In the genomic region with DNA sequence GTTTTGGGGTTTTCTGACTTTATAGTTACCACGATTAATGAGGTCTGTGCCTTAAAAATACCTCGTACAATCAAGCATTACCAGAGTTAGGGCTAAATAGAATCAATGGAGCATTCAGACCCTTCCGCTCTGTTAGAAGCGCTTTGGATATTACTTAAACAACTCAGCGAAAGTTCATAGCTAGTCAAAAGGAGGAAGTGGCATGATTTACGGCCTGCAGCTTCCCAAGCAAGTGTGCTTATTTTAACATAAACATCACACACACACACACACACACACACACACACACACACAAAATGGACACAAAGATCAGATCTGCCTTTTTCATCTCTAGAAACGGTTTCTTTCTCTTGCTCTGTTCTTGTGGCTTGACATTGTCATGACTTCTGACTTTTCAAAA, we compare ENCODE assay signal across 24 mouse cellular contexts. TPM values are rescaled to one million over a fixed set of nuclear protein-coding genes. Genes with fewer than 3 reads are reported as not detected.
A peak's percentile ranks its signal among the peaks of the same experiment; 100 is the strongest.
DNase-seq lines count a peak whose midpoint lies in the region; ATAC-seq and TF ChIP-seq lines count a peak whose summit lies in the region.
"Had no signal": no experiment of that assay in that cellular context is flagged by ENCODE, and none has a peak within 500 bp of the region (broad histone marks: within the 10 kb centered on the region; RNA-seq: fewer than 3 reads in every experiment).

No protein-coding gene starts in this region.

- no peaks in the 10 kb centered on the region for H3K9me3 ChIP-seq in kidney, embryonic 16.5 days (ENCODE audit: low read length)
- no peaks in the 10 kb centered on the region for H3K9me3 ChIP-seq in kidney, postnatal 0 days (replicated peaks; ENCODE audit: low read length)
- no peaks in the 10 kb centered on the region for H3K9me3 ChIP-seq in midbrain, embryonic 16.5 days (replicated peaks; ENCODE audit: control insufficient read depth, low read length, poor library complexity, severe bottlenecking)
- H3K9me3 ChIP-seq: embryonic facial prominence, embryonic 15.5 days; forebrain, embryonic 10.5 days; midbrain, embryonic 12.5 days; neural tube, embryonic 13.5 days had no signal

- TF ChIP-seq CTCF in kidney, postnatal 0 days (IDR thresholded peaks at IDR 0.05; ENCODE audit: low read depth): no peak

- no peaks in the 10 kb centered on the region for H3K36me3 ChIP-seq in kidney, embryonic 16.5 days (ENCODE audit: insufficient read depth, low read length)
- H3K36me3 ChIP-seq in kidney, postnatal 0 days (ENCODE audit: insufficient read depth, low read length): no peaks in the 10 kb centered on the region
- no peaks in the 10 kb centered on the region for H3K36me3 ChIP-seq in midbrain, embryonic 16.5 days (ENCODE audit: control insufficient read depth, insufficient read depth, low read length)
- H3K36me3 ChIP-seq: embryonic facial prominence, embryonic 15.5 days; forebrain, embryonic 10.5 days; midbrain, embryonic 12.5 days; neural tube, embryonic 13.5 days had no signal

- peak overlapping the region; percentile 16; the same call in 1 of the 2 replicates for H3K4me2 ChIP-seq in kidney, embryonic 16.5 days (replicated peaks; ENCODE audit: low read depth, low read length)
- no peak overlapping the region for H3K4me2 ChIP-seq in kidney, postnatal 0 days (ENCODE audit: low read length)
- H3K4me2 ChIP-seq in midbrain, embryonic 16.5 days (ENCODE audit: low read length): no peak overlapping the region
- H3K4me2 ChIP-seq: embryonic facial prominence, embryonic 15.5 days; heart, embryonic 11.5 days; liver, embryonic 11.5 days; midbrain, embryonic 12.5 days; neural tube, embryonic 13.5 days had no signal

- WGBS in kidney, embryonic 16.5 days: 26% methylated on average over 7 of the region's 7 CpGs
- 25% methylated on average over 7 of the region's 7 CpGs for WGBS in kidney, postnatal 0 days
- WGBS in midbrain, embryonic 16.5 days: 72% methylated on average over 7 of the region's 7 CpGs

- ATAC-seq in kidney, embryonic 16.5 days (ENCODE audit: low FRiP score, low TSS enrichment): peak; percentile 54; the same call in 1 of the 2 replicates
- no peak for ATAC-seq in kidney, postnatal 0 days (replicated peaks; ENCODE audit: low FRiP score, low read depth)
- no peak for ATAC-seq in midbrain, embryonic 16.5 days
- ATAC-seq: hindbrain, embryonic 16.5 days; intestine, embryonic 16.5 days had no signal

- no peak for DNase-seq in kidney, adult 8-10 months
- peak; percentile 62 for DNase-seq in kidney, postnatal 0 days (ENCODE audit: low spot score)
- peak; percentile 35 for DNase-seq in kidney, postnatal 4 days
- peak; percentile 68 for DNase-seq in lung, postnatal 36 days
- no peak for DNase-seq in left cerebral cortex, postnatal 10 days (ENCODE audit: extremely low spot score in 1 of 2, low spot score in 2 of 2)
- no peak for DNase-seq in adrenal gland, adult (ENCODE audit: inconsistent age in 2 of 2, low spot score in 1 of 2)
- DNase-seq: adrenal gland, adult 8-10 months; cerebellum, adult 9-10 months; heart, postnatal 14 days; layer of hippocampus, adult 9-11 months; right cerebral cortex, postnatal 14 days; spleen, adult 18-20 months had no signal

- intact Hi-C loops in left cerebral cortex, postnatal 10 days (cut with DNase I): no loop called here

- H3K27me3 ChIP-seq in kidney, embryonic 16.5 days (ENCODE audit: insufficient read depth, low read length): no peaks in the 10 kb centered on the region
- H3K27me3 ChIP-seq in kidney, postnatal 0 days (ENCODE audit: insufficient read depth, low read length): no peaks in the 10 kb centered on the region
- no peaks in the 10 kb centered on the region for H3K27me3 ChIP-seq in midbrain, embryonic 16.5 days (ENCODE audit: control insufficient read depth, insufficient read depth, low read depth, low read length)
- H3K27me3 ChIP-seq: embryonic facial prominence, embryonic 15.5 days; midbrain, embryonic 12.5 days; neural tube, embryonic 13.5 days had no signal

- H3K27ac ChIP-seq in kidney, embryonic 16.5 days (ENCODE audit: low read length): peak overlapping the region; percentile 49
- H3K27ac ChIP-seq in kidney, postnatal 0 days: 0 out of 2 replicates have a peak overlapping the region, but pooled peaks have one; percentile 5
- H3K27ac ChIP-seq in midbrain, embryonic 16.5 days (ENCODE audit: low read length): no peak overlapping the region
- H3K27ac ChIP-seq: embryonic facial prominence, embryonic 15.5 days; forebrain, embryonic 10.5 days; left cerebral cortex, adult 2 months; macrophage; midbrain, embryonic 12.5 days; neural tube, embryonic 13.5 days had no signal

- peaks cover 3% of the 10 kb centered on the region; the same call in 1 of the 2 replicates for H3K4me1 ChIP-seq in kidney, embryonic 16.5 days (ENCODE audit: insufficient read depth, low read length)
- H3K4me1 ChIP-seq in kidney, postnatal 0 days (replicated peaks; ENCODE audit: insufficient read depth, low read length): no peaks in the 10 kb centered on the region
- no peaks in the 10 kb centered on the region for H3K4me1 ChIP-seq in midbrain, embryonic 16.5 days (ENCODE audit: control insufficient read depth, insufficient read depth, low read length)
- H3K4me1 ChIP-seq: embryonic facial prominence, embryonic 15.5 days; midbrain, embryonic 12.5 days; neural tube, embryonic 13.5 days had no signal

- H3K4me3 ChIP-seq in kidney, embryonic 16.5 days (ENCODE audit: low read length): no peak overlapping the region
- H3K4me3 ChIP-seq in kidney, postnatal 0 days (replicated peaks; ENCODE audit: low read depth, low read length): no peak overlapping the region
- no peak overlapping the region for H3K4me3 ChIP-seq in midbrain, embryonic 16.5 days (ENCODE audit: low read depth, low read length)
- H3K4me3 ChIP-seq: embryonic facial prominence, embryonic 15.5 days; forebrain, embryonic 10.5 days; left cerebral cortex, adult 2 months; midbrain, embryonic 12.5 days; neural tube, embryonic 13.5 days had no signal

- H3K9ac ChIP-seq in kidney, embryonic 16.5 days (replicated peaks; ENCODE audit: low read length): no peak overlapping the region
- H3K9ac ChIP-seq in kidney, postnatal 0 days (ENCODE audit: low read depth, low read length): no peak overlapping the region
- no peak overlapping the region for H3K9ac ChIP-seq in midbrain, embryonic 16.5 days (ENCODE audit: low read depth, low read length)
- H3K9ac ChIP-seq: embryonic facial prominence, embryonic 15.5 days; midbrain, embryonic 12.5 days; neural tube, embryonic 13.5 days had no signal

RNA-seq across cellular contexts. Expression of a gene that starts 9.7 kb away (rescaled TPM):
- polyA plus RNA-seq in kidney, embryonic 16.5 days (2015; fragmentation: Nextera tagmentation; extraction: Ambion mirVana): 17.8 and 18.1 TPM in 2 replicates
- polyA plus RNA-seq in kidney, postnatal 0 days (2015; fragmentation: Nextera tagmentation; extraction: Ambion mirVana): 22.5 and 25.5 TPM in 2 replicates
- polyA plus RNA-seq in midbrain, embryonic 16.5 days (2015; fragmentation: Nextera tagmentation; extraction: Ambion mirVana): 16.1 and 18.9 TPM in 2 replicates
- total RNA-seq in left cerebral cortex, postnatal 10 days (2021): 10 to 100 TPM; 37.8 to 43.6 TPM

Comparison
In these comparisons a context has a peak if more than half of its experiments do, and no peak if none do; other contexts are left out.
1. DNase-seq: peak in kidney, postnatal 0 days (single experiment), kidney, postnatal 4 days (2 of 2) and lung, postnatal 36 days (single experiment); none in kidney, adult 8-10 months (0 of 2), left cerebral cortex, postnatal 10 days (0 of 2) and adrenal gland, adult (0 of 2).